Mouse (Mus musculus): ENCODE measurements around the gene Utp4. TPM values are rescaled to one million over a fixed set of nuclear protein-coding genes. Genes with fewer than 3 reads are reported as not detected.

Gene Utp4
- total RNA-seq (2021) (10 to 100 TPM; 21.3 to 22.3 TPM), polyA plus RNA-seq (2012; rRNA removed) (17.8 and 25.2 TPM in 2 replicates)
- long read RNA-seq, transcript Utp4-201 (17 exons, 2,232 nt): major isoform, 22 of 30 reads
- long read RNA-seq, partial matches to known transcripts: 4 of 30 reads
- long read RNA-seq, other reads (novel, unspliced or antisense): 4 of 30 reads

DNA sequence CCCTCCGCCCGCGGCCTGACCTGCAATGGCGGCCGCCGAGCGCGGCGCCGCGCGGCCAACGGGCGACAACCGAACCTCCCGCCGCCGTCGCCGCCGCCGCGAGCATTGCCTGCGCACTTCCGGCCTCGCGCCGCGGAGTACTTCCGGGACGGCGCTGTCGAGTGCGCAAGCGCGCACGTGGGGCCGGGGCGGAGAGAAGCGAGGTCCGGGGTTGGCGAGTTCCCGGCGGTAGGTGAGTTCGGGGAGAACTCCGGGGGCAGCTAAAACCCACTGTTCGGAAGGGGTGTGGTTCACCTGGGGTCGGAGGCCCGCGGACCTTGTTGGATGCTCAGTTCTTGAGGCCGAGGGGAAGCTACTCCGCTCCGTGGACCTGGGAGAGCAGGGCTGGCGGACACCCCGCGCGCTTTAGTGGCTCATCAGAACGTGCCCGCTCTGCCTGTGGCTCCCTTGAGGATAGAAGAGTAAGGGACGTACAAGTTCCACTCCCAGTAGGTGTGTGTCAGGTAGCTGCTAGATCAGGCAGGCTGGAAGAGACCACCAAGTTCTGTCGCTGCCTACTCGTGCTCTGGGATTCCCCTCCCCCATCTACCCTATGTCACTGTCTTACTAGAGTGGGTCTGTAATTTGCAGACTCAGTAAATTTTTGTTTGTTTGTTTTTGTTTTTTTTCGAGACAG, at the start of gene Utp4:
Gene Utp4 (plus strand): TSS at position 156 of the 676 bp plus-strand sequence.
- intact Hi-C loops (cut with DNase I): no loop called here
- Histone ChIP-seq H3K9ac (ENCODE audit: low read depth, low read length) (peak within 1 kb of the TSS; percentile 97), H3K4me3 (peak within 1 kb of the TSS; percentile 92), H3K79me2 (replicated peaks; ENCODE audit: control insufficient read depth, insufficient read depth, low read length) (peaks cover 7% of the 10 kb centered on the region), H3K27ac (peak within 1 kb of the TSS; percentile 91), H3K27me3 (ENCODE audit: control insufficient read depth, insufficient read depth, low read length) (no peaks in the 10 kb centered on the region), H3K4me1 (ENCODE audit: control insufficient read depth, insufficient read depth, low read length) (peaks cover 4% of the 10 kb centered on the region), H3K36me3 (ENCODE audit: control insufficient read depth, insufficient read depth, low read length) (peaks cover 7% of the 10 kb centered on the region)
- DNase-seq: peak; percentile 93
- 0 out of 2 replicates have a peak, but pooled peaks have one; percentile 3 for TF ChIP-seq CTCF (IDR thresholded peaks at IDR 0.05)
- no peak for TF ChIP-seq EP300 (IDR thresholded peaks at IDR 0.05; ENCODE audit: insufficient read depth, low read depth, low read length)
- peak; percentile 70 for TF ChIP-seq POLR2A (IDR thresholded peaks at IDR 0.05; ENCODE audit: insufficient read depth, low read depth, low read length)
- WGBS: under 1% methylated on average over 63 of the region's 63 CpGs

GRCm38 (mm10) chr8:106850034-106850433, 43.4 kb upstream of the Utp4 start:
- peaks cover 2% of the 10 kb centered on the region for H3K4me1 ChIP-seq (ENCODE audit: control insufficient read depth, insufficient read depth, low read length)
- no peak for TF ChIP-seq POLR2A (IDR thresholded peaks at IDR 0.05; ENCODE audit: insufficient read depth, low read depth, low read length)
- no peak for TF ChIP-seq EP300 (IDR thresholded peaks at IDR 0.05; ENCODE audit: insufficient read depth, low read depth, low read length)
- no peak for TF ChIP-seq CTCF (IDR thresholded peaks at IDR 0.05)
- DNase-seq: no peak
- H3K27me3 ChIP-seq (ENCODE audit: control insufficient read depth, insufficient read depth, low read length): no peaks in the 10 kb centered on the region
- H3K36me3 ChIP-seq (ENCODE audit: control insufficient read depth, insufficient read depth, low read length): no peaks in the 10 kb centered on the region
- WGBS: 52% methylated on average over 10 of the region's 10 CpGs
- no peak overlapping the region for H3K4me3 ChIP-seq
- intact Hi-C loops (cut with DNase I): no loop called here
- H3K9ac ChIP-seq (ENCODE audit: low read depth, low read length): no peak overlapping the region
- no peak overlapping the region for H3K27ac ChIP-seq
- H3K79me2 ChIP-seq (replicated peaks; ENCODE audit: control insufficient read depth, insufficient read depth, low read length): no peaks in the 10 kb centered on the region

DNA sequence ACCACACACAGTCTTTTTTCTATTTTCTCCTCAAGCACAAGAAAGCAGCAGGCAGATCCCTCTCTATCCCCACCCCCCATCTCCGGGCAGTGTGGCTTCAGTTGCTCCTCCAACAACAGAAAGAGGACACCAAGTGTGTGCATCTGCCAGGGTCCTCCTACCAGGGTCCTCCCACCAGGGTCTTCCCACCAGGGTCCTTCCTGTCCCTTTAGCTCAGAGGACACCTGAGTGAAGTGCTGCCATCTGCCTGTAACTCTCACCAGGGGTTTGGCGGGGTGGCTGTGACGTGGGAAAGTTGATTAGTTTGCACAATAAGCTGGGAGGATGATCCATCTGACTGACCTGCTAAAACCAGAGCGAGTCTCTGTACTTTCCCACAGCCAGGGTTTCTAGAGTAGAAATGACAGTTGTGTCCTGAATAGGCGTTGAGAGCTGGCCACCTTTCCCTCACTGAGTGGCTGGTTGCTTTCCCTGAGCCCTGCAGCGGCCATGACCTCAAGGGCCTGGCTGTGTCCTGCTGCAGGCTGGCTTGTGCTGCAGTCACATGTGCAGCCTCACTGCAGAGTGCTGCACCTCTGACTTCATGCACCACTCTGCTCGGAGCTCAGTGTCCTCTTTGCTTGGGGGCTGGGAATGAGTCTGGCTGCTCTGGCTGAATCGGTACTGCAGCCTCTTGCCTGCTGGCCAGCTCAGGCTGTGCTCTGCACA, 38.7 kb upstream of the Utp4 start:
- intact Hi-C loops (cut with DNase I): no loop called here
- H3K9ac ChIP-seq (ENCODE audit: low read depth, low read length): no peak overlapping the region
- H3K36me3 ChIP-seq (ENCODE audit: control insufficient read depth, insufficient read depth, low read length): no peaks in the 10 kb centered on the region
- H3K27ac ChIP-seq: no peak overlapping the region
- no peaks in the 10 kb centered on the region for H3K79me2 ChIP-seq (replicated peaks; ENCODE audit: control insufficient read depth, insufficient read depth, low read length)
- 61% methylated on average over 8 of the region's 8 CpGs for WGBS
- H3K27me3 ChIP-seq (ENCODE audit: control insufficient read depth, insufficient read depth, low read length): no peaks in the 10 kb centered on the region
- H3K4me3 ChIP-seq: no peak overlapping the region
- H3K4me1 ChIP-seq (ENCODE audit: control insufficient read depth, insufficient read depth, low read length): peaks cover 2% of the 10 kb centered on the region
- DNase-seq: no peak
- TF ChIP-seq CTCF (IDR thresholded peaks at IDR 0.05) (peak; percentile 42), POLR2A (IDR thresholded peaks at IDR 0.05; ENCODE audit: insufficient read depth, low read depth, low read length) (no peak)

DNA sequence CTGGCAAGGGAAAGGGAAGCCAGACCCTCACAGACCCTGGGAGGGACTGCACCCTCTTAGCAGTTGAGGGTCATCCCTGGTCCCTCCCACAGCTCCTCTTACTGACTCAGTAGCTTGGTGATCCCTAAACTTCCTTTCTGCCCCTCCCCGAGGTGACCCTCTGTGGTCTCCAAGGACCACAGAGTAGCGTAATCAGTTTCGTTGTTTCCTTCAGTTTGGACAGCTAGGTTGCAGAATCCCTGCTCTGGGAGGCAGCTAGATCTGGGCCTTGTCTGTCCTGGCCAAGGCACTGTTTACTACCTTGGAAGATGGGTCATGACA, 38.2 kb upstream of the Utp4 start:
- Histone ChIP-seq H3K9ac (ENCODE audit: low read depth, low read length) (no peak overlapping the region), H3K27me3 (ENCODE audit: control insufficient read depth, insufficient read depth, low read length) (no peaks in the 10 kb centered on the region), H3K4me3 (no peak overlapping the region), H3K4me1 (ENCODE audit: control insufficient read depth, insufficient read depth, low read length) (peaks cover 2% of the 10 kb centered on the region), H3K27ac (no peak overlapping the region), H3K36me3 (ENCODE audit: control insufficient read depth, insufficient read depth, low read length) (no peaks in the 10 kb centered on the region), H3K79me2 (replicated peaks; ENCODE audit: control insufficient read depth, insufficient read depth, low read length) (no peaks in the 10 kb centered on the region)
- WGBS: 83% methylated on average over 3 of the region's 3 CpGs
- intact Hi-C loops (cut with DNase I): no loop called here
- TF ChIP-seq POLR2A (IDR thresholded peaks at IDR 0.05; ENCODE audit: insufficient read depth, low read depth, low read length): no peak
- TF ChIP-seq CTCF (IDR thresholded peaks at IDR 0.05): no peak
- no peak for TF ChIP-seq EP300 (IDR thresholded peaks at IDR 0.05; ENCODE audit: insufficient read depth, low read depth, low read length)
- DNase-seq: no peak

GRCm38 (mm10) chr8:106862845-106863244, 30.6 kb upstream of the Utp4 start:
- intact Hi-C loops (cut with DNase I): no loop called here
- no peak overlapping the region for H3K27ac ChIP-seq
- 90% methylated on average over 10 of the region's 10 CpGs for WGBS
- no peaks in the 10 kb centered on the region for H3K27me3 ChIP-seq (ENCODE audit: control insufficient read depth, insufficient read depth, low read length)
- H3K4me1 ChIP-seq (ENCODE audit: control insufficient read depth, insufficient read depth, low read length): no peaks in the 10 kb centered on the region
- H3K36me3 ChIP-seq (ENCODE audit: control insufficient read depth, insufficient read depth, low read length): no peaks in the 10 kb centered on the region
- DNase-seq: no peak
- no peak overlapping the region for H3K4me3 ChIP-seq
- H3K9ac ChIP-seq (ENCODE audit: low read depth, low read length): no peak overlapping the region
- no peak for TF ChIP-seq EP300 (IDR thresholded peaks at IDR 0.05; ENCODE audit: insufficient read depth, low read depth, low read length)
- TF ChIP-seq POLR2A (IDR thresholded peaks at IDR 0.05; ENCODE audit: insufficient read depth, low read depth, low read length): no peak
- no peak for TF ChIP-seq CTCF (IDR thresholded peaks at IDR 0.05)
- H3K79me2 ChIP-seq (replicated peaks; ENCODE audit: control insufficient read depth, insufficient read depth, low read length): no peaks in the 10 kb centered on the region

DNA sequence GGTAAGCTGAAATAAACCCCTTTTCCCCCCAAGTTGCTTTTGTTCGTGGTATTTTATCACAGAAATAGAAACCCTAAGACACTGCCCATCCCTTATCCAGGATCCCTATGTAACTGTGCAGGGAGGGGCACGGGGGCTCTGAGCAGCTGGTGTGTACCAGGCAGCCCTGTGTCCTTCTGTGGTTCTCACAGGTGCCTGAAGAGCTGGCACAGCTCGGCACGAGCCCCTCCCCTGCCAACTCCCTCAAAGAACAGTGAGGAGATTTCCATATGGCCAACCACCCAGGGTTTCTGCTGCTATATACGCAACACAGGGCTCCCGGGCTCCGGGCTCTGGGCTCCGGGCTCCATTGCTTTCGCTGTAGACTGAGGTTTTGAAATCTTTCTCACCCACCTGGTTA, 28.1 kb upstream of the Utp4 start:
- no peaks in the 10 kb centered on the region for H3K79me2 ChIP-seq (replicated peaks; ENCODE audit: control insufficient read depth, insufficient read depth, low read length)
- H3K4me3 ChIP-seq: no peak overlapping the region
- H3K27ac ChIP-seq: no peak overlapping the region
- H3K9ac ChIP-seq (ENCODE audit: low read depth, low read length): no peak overlapping the region
- TF ChIP-seq POLR2A (IDR thresholded peaks at IDR 0.05; ENCODE audit: insufficient read depth, low read depth, low read length): no peak
- no peak for TF ChIP-seq CTCF (IDR thresholded peaks at IDR 0.05)
- TF ChIP-seq EP300 (IDR thresholded peaks at IDR 0.05; ENCODE audit: insufficient read depth, low read depth, low read length): no peak
- H3K4me1 ChIP-seq (ENCODE audit: control insufficient read depth, insufficient read depth, low read length): peaks cover 2% of the 10 kb centered on the region
- DNase-seq: no peak
- WGBS: 85% methylated on average over 9 of the region's 9 CpGs
- H3K27me3 ChIP-seq (ENCODE audit: control insufficient read depth, insufficient read depth, low read length): no peaks in the 10 kb centered on the region
- H3K36me3 ChIP-seq (ENCODE audit: control insufficient read depth, insufficient read depth, low read length): no peaks in the 10 kb centered on the region
- intact Hi-C loops (cut with DNase I): no loop called here

Measured in heart, adult 2 months (tissue).